Mouse (Mus musculus) midbrain, embryonic 14.5 days (tissue): ENCODE data around the gene 1700047I17Rik2. TPM values are rescaled to one million over a fixed set of nuclear protein-coding genes. Genes with fewer than 3 reads are reported as not detected.
A peak's percentile ranks its signal among the peaks of the same experiment; 100 is the strongest.
"Not testable (repeated sequence)": the region's sequence is repeated elsewhere in the genome, so short reads cannot be mapped to it uniquely, and the experiment has no call there.

ENCODE experiments used
- ATAC-seq: fragments of 200-750 bp; cut with Nextera tagmentation; 2 replicates; pipeline ENCODE4 v1.8.0; 2017; ENCODE audit warnings: moderate number of reproducible peaks, moderate library complexity; ENCODE audit not compliant: low FRiP score, low TSS enrichment
- DNase-seq: peaks from one replicate; pipeline ENCODE4 v3.0.0-alpha.2; 2015
- H3K27ac ChIP-seq: fragments of 300-500 bp; sonication (generic); replicated peaks from 2 replicates; pipeline ENCODE4 v1.5.1; 2014; ENCODE audit warnings: mild to moderate bottlenecking, low read depth, low read length, moderate library complexity
- H3K27me3 ChIP-seq: fragments of 300-500 bp; sonication (generic); 2 replicates; pipeline ENCODE4 v1.6.1; 2014; ENCODE audit warnings: low read length, control low read depth, mixed read lengths; ENCODE audit not compliant: control insufficient read depth, insufficient read depth
- H3K36me3 ChIP-seq: fragments of 300-500 bp; sonication (generic); 2 replicates; pipeline ENCODE4 v1.6.1; 2014; ENCODE audit warnings: low read length, control low read depth; ENCODE audit not compliant: control insufficient read depth, insufficient read depth
- H3K4me1 ChIP-seq: fragments of 300-500 bp; sonication (generic); 2 replicates; pipeline ENCODE4 v1.6.1; 2014; ENCODE audit warnings: mild to moderate bottlenecking, antibody characterized with exemption, low read length, control low read depth; ENCODE audit not compliant: control insufficient read depth, insufficient read depth
- H3K4me2 ChIP-seq: fragments of 300-500 bp; sonication (generic); 2 replicates; pipeline ENCODE4 v1.6.1; 2014; ENCODE audit warnings: mild to moderate bottlenecking, low read length, moderate library complexity
- H3K4me3 ChIP-seq: fragments of 300-500 bp; sonication (generic); replicated peaks from 2 replicates; pipeline ENCODE4 v1.5.1; 2014; ENCODE audit warnings: low read depth, low read length
- H3K9ac ChIP-seq: fragments of 300-500 bp; sonication (generic); replicated peaks from 2 replicates; pipeline ENCODE4 v1.6.1; 2014; ENCODE audit warnings: mild to moderate bottlenecking, low read length, moderate library complexity
- H3K9me3 ChIP-seq: fragments of 300-500 bp; sonication (generic); 2 replicates; pipeline ENCODE4 v1.6.1; 2016; ENCODE audit warnings: low read length, control low read depth, mixed read lengths; ENCODE audit not compliant: control insufficient read depth
- WGBS: fragments of 180-500 bp; shearing (Covaris S2); extraction: QIAGEN DNeasy Blood & Tissue Kit; methylation state at CpG from one replicate; pipeline ENCODE4 v1.1.7; 2014; 5-methylcytosine and 5-hydroxymethylcytosine counted together
- polyA plus RNA-seq: library from polyadenylated mRNA; unstranded; fragments of >200 nt; fragmentation: Nextera tagmentation; extraction: Ambion mirVana; gene quantifications from 2 replicates; pipeline ENCODE4 v1.2.1, GENCODE M21; 2014

1700047I17Rik2 gene
- not detected in 2 replicates for polyA plus RNA-seq

- no CpG with 5 or more reads among the region's 40 CpGs for WGBS
- not testable (repeated sequence) for H3K4me2 ChIP-seq, H3K4me1 ChIP-seq, H3K4me3 ChIP-seq, DNase-seq, H3K27me3 ChIP-seq, H3K36me3 ChIP-seq, H3K9me3 ChIP-seq, H3K9ac ChIP-seq, H3K27ac ChIP-seq
- ATAC-seq: peak; percentile 97
Observed at GRCm38 (mm10) chr12:55199306-55199705, at the start of gene 1700047I17Rik2. 1700047I17Rik2 (plus strand) TSS chr12:55199592.

GRCm38 (mm10) chr12:55154559-55155448 lies 44.6 kb upstream of the 1700047I17Rik2 start, which contains the start of gene Srp54b:
Srp54b (plus strand) TSS chr12:55155104.
- WGBS: no CpG with 5 or more reads among the region's 57 CpGs
- not testable (repeated sequence) for H3K4me2 ChIP-seq, H3K9me3 ChIP-seq, H3K4me1 ChIP-seq, H3K27me3 ChIP-seq, DNase-seq, H3K27ac ChIP-seq, H3K4me3 ChIP-seq, H3K36me3 ChIP-seq, H3K9ac ChIP-seq
- ATAC-seq: peak; percentile 98

GRCm38 (mm10) chr12:55155449-55155783 lies 44.0 kb upstream of the 1700047I17Rik2 start:
- not testable (repeated sequence) for H3K36me3 ChIP-seq, H3K9me3 ChIP-seq, H3K4me2 ChIP-seq, H3K4me3 ChIP-seq, H3K27me3 ChIP-seq, H3K27ac ChIP-seq, H3K4me1 ChIP-seq, H3K9ac ChIP-seq, DNase-seq
- 0% methylated on average over 10 of the region's 24 CpGs for WGBS
- ATAC-seq: peak; percentile 26; the same call in 1 of the 2 replicates

GRCm38 (mm10) chr12:55167034-55167557 lies 32.3 kb upstream of the 1700047I17Rik2 start:
- H3K4me1 ChIP-seq, DNase-seq, ATAC-seq, H3K27me3 ChIP-seq, H3K27ac ChIP-seq, H3K36me3 ChIP-seq, H3K4me2 ChIP-seq, H3K9me3 ChIP-seq, H3K4me3 ChIP-seq, H3K9ac ChIP-seq: not testable (repeated sequence)
- WGBS: no CpG with 5 or more reads among the region's 7 CpGs

- WGBS: no CpG with 5 or more reads among the region's 8 CpGs
- ATAC-seq: not testable (repeated sequence)
Observed at GRCm38 (mm10) chr12:55187686-55188085, 11.7 kb upstream of the 1700047I17Rik2 start.

GRCm38 (mm10) chr12:55189127-55189526 lies 10.3 kb upstream of the 1700047I17Rik2 start:
- H3K4me1 ChIP-seq, H3K27ac ChIP-seq, H3K27me3 ChIP-seq, H3K36me3 ChIP-seq, H3K9me3 ChIP-seq, H3K4me2 ChIP-seq, ATAC-seq, H3K4me3 ChIP-seq, DNase-seq, H3K9ac ChIP-seq: not testable (repeated sequence)
- WGBS: no CpG with 5 or more reads among the region's 5 CpGs

More at GRCm38 (mm10) chr12:55187686-55188085, 11.7 kb upstream of the 1700047I17Rik2 start:
- not testable (repeated sequence) for H3K27ac ChIP-seq, H3K9me3 ChIP-seq, DNase-seq, H3K36me3 ChIP-seq, H3K4me3 ChIP-seq, H3K4me2 ChIP-seq, H3K27me3 ChIP-seq, H3K9ac ChIP-seq, H3K4me1 ChIP-seq

- H3K9ac ChIP-seq, H3K4me3 ChIP-seq, H3K27me3 ChIP-seq, H3K4me1 ChIP-seq, DNase-seq, H3K4me2 ChIP-seq, H3K27ac ChIP-seq, H3K36me3 ChIP-seq, H3K9me3 ChIP-seq: not testable (repeated sequence)
- no CpG with 5 or more reads among the region's 18 CpGs for WGBS
- peak; percentile 64 for ATAC-seq
Observed at GRCm38 (mm10) chr12:55199799-55200198, 407 bp downstream of the 1700047I17Rik2 start.

GRCm38 (mm10) chr12:55212944-55213343 lies 13.6 kb downstream of the 1700047I17Rik2 start:
- not testable (repeated sequence) for H3K27ac ChIP-seq, ATAC-seq, H3K9me3 ChIP-seq, H3K36me3 ChIP-seq, H3K4me1 ChIP-seq, H3K4me3 ChIP-seq, H3K9ac ChIP-seq, H3K4me2 ChIP-seq, DNase-seq, H3K27me3 ChIP-seq
- WGBS: no CpG with 5 or more reads among the region's 6 CpGs
